Mouse (Mus musculus) CD4-positive, CD25-positive, alpha-beta regulatory T cell, adult 4 months (primary cell): ENCODE measurements around the gene Atg101. TPM values are rescaled to one million over a fixed set of nuclear protein-coding genes. Genes with fewer than 3 reads are reported as not detected.
"Not testable (repeated sequence)": the region's sequence is repeated elsewhere in the genome, so short reads cannot be mapped to it uniquely, and the experiment has no call there.

ENCODE experiments used
- ATAC-seq: one replicate; pipeline ENCODE4 v1.8.0; 2017
- polyA plus RNA-seq, 2 experiments: library from polyadenylated mRNA; unstranded; fragments of 100-300 nt; shearing (Covaris generic); gene quantifications; one replicate each; pipeline ENCODE4 v1.2.1; 2017

The Atg101 gene
- polyA plus RNA-seq, 2 experiments from 2014 or later: 67.8 to 79.0 TPM

DNA sequence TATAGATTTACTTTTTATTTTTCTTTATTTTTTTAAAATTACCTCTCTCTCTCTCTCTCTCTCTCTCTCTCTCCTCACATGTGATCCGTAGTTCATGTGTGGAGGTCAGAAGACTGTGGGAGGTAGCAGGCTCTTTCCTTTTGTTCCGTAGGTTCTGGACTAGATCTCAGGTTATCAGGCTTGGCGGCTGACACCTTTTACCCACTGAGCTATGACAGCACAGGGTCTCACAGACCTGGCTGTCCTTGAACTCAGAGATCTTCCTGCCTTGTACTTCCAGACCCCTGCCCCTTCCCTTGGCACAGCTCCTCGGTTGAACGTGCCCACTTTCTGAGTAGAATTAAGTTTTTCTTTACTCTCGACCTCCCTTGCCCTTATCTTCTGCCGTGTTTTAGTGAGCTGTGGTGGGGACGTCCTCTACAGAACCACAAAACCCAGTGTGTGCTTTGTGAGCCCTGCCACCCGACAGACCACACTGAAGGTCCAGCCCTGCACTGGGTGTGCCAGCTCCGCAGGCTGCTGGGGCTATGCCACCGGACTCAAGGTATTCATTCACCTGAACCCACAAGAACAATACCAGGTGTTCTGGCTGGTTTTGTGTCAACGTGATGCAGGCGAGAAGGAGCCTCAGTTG, 32.3 kb downstream of the Atg101 start:
- ATAC-seq: no peak

DNA sequence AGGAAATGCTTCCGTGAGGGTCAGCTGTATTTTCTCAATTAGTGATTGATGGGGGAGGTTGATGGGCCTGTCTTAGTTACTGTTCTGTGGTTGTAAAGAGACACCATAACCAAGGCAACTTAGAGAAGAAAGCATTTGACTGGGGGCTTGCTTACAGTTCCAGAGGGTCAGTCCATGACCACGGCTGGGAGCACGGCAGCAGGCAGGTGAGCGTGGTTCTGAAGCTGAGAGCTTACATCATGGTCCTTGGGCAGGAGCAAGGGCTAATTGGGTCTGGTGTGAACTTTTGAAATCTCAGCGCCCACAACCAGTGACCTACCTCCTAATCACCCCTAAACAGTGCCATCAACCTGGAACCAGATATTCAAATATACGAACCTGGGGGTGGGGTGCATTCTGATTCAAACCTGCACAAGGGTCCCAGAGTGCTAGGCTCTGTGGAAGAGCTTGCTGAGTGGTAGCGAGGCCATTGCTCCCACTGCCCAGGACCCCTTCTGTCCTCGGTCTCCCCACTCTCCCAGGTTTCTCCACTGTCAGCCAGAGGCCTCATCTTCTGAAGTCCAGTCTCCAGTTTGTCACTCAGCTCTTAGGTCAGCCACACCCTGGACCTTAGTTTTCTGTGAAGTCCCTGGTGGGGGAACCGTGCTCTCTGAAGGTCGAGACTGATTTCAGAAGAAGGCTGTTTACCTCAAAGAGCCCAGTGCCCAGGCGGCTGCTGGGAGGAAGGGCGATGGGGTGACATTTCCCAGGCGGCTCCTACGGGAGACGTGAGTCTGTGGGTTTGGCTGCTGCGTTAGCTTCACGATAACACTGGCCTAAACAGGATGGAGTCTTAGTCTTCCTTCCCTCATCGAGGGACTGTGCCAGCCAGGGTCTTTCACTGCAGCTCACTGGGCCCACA, 33.1 kb downstream of the Atg101 start:
- ATAC-seq: no peak

DNA sequence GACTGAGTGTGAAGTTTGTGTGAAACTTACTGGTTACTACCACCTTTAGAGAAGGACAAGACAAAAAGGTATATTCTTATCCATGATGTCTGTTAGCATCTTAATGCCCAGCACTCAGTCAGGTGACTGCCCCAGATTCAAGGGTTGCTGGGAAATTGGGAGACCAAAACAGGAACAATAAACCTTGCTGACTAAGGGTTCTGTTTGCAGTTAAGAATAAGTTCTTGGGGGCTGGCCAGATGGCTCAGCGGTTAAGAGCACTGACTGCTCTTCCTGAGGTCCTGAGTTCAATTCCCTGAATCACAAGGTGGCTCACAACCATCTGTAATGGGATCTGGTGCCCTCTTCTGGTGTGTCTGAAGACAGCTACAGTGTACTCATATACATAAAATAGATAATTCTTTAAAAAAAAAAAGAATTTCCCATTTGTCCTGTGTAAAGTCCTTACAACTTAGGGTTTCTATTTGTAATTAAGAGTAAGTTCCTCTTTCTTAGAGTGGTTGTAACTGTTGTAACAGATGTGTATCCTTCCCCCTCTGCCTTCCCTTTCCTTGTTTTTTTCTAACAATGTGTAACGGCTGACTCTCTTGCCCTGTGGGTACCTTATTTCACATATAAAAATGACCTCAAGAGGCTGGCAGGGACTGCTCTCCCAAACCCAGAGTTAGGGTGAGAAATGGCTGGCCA, 33.9 kb downstream of the Atg101 start:
- no peak for ATAC-seq

DNA sequence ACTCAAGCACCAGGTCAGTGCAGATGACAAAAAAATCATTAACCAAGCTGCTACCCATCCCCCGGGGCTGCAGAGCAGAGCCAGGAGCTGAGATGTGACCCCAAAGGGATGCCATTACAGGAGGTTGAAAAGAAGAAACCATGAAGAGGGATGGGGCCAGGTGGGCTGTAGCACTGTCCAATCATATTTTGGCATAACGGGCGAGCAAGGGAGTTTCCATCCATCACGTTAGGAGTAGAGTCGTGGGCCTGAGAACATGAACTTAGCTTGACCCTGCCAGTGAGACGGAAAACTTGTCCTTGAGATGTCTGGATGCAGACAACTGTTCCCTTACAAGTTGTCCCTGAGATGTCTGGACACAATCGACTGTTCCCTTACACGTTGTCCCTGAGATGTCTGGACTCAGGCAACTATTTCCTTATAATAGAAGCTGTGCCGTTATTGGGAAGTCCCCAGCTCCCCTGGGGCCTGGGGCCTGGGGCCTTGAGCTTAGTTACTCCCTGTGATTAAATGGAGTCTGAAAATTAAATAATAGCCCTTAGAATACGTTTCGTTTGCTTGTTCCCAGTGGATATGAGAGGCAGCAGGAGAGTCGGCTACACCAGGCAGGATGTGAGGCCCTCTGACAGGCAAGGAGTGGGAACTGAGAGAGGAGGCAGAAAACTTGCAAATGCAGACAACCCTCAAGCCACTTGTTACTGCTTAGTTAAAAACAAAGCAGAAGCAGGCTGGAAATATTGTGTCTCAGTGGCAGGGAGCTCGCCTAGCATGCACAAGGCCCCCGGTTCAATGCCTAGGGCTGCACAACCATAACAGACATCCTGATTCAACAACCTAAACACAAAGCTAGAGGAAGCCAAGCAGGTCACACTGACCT, 35.1 kb downstream of the Atg101 start:
- ATAC-seq: no peak

DNA sequence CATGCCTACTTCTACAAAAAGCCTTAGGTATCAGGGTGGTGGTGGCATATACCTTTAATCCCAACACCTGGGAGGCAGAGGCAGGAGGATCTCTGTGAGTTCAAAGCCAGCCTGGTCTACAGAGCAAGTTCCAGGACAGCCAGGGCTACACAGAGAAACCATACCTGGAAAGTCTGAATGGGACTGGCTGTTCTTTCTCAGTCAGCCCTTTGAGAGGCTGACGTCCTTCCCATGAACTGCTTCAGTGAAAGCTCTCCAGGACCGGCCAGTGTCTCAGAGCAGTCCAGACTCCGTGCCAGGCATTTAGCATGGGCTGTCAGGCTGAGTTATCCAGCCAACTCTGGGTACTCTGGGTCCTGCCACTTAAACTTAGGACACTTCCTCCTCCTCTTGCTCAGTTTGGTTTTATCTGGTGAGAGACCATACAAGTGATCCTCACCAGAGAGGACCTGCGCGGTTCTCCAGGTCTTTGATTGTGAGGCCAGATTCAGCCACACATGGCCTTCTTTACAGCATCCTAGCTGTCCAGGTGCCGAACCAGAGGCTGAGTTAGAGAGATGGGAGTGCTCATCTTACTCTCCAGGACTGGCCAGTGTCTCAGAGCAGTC, 36.0 kb downstream of the Atg101 start:
- no peak for ATAC-seq

DNA sequence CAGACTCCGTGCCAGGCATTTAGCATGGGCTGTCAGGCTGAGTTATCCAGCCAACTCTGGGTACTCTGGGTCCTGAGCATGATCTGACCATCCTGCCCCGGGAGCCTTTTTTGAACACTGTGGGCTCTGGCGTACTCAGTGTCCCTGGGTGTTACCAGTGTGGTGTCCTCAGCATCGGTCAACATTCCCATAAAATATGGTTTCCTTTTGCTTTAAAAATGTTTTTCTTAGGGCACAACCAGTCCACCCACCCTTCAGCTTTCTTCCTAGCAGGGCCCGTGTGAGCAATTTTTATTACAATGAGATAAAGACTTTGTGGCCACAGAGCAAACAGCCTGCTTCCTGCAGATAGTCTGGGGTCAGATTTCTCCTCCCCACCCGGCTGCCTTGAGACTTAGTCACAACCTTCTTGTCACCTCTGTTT, 36.6 kb downstream of the Atg101 start:
- no peak for ATAC-seq

DNA sequence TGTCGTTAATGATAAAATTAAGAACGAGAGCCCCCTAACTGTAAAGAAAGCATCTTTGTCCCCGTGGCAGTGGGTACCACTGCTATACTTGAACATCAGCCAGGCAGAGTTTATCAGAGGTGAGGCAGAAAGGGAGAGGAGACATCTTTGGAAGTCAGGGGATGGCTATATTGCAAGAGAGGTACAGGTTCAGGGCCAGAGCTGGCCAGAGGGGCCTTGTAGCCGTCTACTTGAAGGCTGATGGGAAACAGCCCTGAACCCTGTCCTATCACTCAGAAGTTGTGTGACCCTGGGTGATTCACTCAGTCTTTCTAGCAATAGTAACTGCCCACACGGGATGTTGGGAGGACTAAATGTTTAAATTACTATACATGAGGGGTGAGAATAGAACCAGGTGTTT, 37.1 kb downstream of the Atg101 start:
- no peak for ATAC-seq

DNA sequence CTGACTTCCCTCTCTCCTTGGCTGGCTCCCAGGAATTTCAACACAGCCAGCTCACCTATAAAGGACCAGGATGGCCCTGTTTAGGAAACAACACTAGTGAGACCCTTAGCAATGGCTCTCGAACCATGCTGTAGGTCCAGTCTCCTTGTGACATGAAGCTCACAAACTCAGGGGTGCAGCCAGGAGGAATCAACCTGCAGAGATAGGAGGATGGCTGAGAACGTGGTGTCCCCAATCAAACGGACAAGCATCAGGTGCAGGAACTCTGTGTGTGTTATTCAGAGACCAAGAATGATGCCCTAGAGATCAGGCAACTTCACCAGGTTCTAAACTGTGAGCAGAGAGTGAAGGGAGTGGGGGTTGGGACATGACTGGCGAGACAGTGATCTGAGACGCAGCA, 38.0 kb downstream of the Atg101 start:
- no peak for ATAC-seq

DNA sequence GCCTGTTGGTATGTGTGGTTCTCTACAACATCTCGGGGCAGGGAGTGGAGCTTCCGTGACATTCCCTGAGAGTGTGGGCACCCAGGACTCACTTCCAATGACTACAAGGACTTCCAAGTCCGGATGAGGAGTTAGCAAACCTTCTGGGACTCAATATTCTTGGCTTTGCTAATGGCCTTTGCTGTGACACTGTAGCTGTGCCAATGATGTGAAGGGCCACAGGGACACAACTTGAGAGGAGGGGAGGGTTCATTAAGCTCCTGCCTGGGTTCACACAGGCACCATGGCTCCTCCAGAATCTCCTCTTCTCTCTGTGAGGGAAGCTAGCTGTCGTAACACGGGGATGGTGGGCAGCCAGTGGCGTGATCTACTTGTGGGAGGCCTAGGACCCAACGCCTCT, 38.6 kb downstream of the Atg101 start:
- no peak for ATAC-seq

DNA sequence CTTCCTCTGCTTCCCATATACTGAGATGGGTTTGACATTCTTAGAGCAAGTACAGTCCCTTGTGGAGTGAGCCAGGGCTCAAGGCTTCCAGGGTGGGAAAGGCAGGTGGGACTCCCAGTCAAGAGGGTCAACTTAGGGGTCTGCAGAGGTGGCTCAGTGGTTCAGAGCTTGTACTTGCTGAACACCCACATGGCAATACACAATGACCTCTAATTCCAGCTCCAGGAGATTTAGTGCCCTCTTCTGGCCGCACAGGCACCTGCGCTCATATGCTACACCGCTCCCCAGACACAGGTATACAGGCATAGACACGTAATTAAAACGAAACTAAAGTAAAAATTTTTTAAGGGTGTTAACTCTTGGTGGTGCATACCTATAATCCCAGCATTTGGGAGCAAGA, 39.4 kb downstream of the Atg101 start:
- no peak for ATAC-seq

DNA sequence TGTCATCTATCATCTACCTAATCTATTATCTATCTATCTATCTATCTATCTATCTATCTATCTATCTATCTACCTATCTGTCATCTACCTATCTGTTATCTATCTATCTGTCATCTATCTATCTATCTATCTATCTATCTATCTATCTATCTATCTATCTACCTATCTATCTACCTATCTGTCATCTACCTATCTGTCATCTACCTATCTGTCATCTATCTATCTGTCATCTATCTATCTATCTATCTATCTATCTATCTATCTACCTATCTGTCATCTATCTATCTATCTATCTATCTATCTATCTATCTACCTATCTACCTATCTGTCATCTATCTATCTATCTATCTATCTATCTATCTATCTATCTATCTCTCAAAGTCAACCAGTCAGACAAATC, 40.3 kb downstream of the Atg101 start:
- ATAC-seq: not testable (repeated sequence)

DNA sequence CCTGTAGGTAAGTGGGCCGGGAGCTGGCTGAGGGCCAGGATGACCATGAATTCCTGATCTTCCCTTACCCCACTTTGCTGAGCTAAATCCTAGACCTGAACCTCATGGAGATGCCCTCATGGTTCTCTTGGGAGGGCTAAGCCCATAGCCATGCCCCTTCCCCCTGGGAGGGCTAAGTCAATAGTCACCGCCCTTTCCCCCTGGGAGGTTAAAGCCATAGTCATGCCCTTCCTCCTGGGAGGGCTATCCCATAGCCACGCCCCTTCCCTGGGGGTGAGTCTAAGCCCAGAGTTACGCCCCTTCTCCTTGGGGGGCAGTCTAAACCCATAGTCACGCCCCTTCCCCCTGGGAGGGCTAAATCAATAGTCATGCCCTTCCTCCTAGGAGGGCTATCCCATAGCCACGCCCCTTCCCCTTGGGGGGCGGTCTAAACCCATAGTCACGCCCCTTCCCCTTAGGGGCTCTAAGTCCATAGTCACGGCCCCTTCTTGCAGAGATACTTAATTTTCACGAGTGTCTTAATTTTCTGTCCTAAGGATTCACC, 42.0 kb downstream of the Atg101 start:
- no peak for ATAC-seq

DNA sequence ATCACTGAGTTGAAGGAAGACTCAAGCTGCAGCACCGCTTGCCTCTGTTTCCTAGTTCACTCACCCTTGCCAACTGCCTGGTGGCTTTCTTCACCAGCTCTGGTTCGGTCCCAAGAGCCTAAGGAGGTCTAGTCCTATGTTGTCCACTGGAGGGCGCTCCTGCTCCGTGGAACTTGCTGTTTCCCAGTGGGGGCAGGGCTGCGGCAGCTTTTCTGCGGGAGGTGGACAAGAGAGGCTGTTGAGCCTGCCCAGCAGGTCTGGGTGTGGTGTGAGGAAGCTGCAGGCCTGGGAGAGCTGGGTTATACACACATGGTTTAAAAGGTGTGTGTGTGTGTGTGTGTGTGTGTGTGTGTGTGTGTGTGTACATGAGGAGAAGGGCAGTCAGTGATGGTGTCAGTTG, 43.2 kb downstream of the Atg101 start:
- ATAC-seq: no peak

DNA sequence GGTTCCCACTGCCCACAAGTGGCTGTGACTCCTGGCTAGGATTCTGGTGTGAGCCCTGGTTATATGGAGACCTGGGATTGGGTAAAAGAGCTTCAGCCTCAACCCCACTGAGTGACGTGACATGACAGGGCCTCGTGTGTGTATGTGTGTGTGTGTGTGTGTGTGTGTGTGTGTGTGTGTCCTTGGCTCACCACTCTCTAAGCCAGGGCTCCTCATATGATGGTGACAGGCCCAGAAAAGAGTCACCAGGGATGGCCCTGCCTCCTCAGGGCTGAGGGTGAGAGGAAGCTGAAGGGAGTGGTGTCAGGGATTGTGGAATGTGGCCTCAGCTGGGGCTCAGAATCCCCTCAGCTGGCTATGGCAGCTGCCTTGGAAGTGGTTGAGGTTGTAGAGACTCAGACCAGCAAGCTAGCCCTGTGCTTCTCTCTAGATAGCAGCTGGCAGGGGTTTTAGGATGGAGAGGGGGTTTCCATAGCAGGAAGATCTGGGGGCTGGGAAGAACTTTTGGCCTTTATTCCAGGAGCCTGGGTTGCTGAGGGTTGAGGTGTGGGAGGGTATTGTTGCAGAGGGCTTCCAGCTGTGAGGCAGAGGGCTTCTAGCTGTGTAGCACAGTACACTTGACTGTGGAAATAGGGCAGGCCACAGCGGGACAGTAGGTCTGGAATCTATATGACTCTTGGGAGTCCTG, 44.9 kb downstream of the Atg101 start:
- no peak for ATAC-seq

DNA sequence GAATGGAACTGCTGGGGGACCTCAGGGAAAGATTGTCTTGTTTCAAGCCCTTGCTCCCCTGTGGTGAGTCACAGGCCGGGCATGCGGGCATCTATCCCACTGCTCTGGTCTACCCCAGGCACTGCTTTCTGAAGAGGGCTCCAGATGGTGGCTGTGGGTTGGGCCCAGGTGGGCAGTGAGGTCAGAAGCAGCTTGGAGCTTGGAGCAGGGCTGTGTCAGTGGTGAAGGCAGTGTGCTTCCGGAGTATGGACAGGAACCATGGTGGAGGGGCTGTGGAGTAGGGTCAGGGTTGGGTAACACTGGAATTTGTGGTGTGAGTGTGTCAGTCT, 45.5 kb downstream of the Atg101 start:
- ATAC-seq: no peak

DNA sequence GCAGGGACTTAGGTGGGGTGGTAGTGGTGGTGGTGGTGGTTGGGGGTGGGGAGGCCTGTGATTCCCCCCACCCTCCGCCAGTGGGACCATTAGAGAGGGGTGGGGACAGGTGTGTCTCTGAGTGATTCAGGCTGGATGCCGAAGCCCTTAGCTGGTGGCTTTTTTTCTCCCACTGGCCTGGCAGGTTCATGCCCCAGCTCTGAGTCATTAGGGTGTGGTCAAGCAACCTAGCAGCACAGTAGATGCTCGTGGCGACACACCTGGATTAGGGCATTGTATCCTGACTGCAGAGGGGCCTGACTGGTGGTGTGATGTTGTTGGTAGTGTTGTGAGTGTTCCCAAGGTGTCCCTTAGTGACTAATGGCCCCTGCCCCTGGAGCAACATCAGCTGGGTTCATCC, 47.0 kb downstream of the Atg101 start:
- no peak for ATAC-seq

DNA sequence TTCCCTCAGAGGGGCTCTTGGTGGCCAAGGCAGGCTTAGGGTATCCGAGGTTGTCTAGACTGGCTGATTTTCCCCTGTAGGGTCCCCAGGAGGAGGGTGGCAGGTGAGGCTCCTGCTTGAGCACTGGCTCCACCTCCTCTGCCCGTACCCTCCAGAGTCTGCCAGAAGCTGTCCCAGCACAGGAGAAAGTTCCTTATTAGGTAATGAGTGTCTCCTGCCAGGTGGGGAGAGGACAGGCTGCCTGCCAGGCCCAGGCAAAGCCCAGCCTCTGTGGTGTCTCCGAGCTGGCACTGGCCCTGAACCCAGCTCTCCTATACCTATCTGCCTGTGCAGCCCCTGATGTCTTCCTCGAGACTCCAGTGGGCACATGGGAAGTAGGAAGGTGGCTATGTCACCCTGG, 48.3 kb downstream of the Atg101 start:
- ATAC-seq: no peak

DNA sequence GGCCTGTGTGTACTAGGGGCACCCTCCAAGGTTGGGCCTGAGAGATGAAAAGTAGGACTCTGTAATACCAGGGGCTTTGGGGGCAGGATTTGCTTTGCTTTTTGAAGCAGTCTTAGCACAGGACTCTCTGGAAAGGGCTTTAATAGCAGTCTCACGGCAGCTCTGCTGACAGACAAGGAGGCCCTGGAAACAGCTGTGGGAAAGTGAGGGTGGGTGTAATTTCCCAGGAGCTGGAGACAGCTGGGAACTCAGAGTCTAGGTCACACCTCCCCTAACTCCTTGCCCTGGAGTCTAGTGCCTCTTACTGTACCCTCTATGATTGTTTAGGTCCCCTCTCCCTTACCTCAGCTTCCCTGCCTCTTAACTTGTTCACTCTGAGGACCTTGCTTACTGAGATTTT, 49.1 kb downstream of the Atg101 start:
- no peak for ATAC-seq

DNA sequence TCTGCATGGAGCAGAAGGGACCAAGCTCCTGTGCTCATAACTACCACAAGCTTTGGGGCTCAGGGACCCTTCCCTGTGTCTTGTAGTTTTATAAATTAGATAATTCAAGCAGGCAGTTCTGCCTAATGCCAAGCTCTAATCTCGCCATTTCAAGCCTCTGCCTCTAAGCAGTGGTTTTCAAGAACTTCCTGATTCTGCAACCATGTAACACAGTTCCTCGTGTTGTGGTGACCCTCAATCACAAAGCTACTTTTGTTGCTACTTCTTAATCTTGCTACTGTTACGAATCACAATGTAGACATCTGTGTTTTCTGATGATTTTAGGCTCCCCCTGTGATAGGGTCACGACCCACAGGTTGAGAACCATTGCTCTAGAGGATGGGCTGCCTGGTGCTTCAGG, 49.6 kb downstream of the Atg101 start:
- ATAC-seq: no peak

DNA sequence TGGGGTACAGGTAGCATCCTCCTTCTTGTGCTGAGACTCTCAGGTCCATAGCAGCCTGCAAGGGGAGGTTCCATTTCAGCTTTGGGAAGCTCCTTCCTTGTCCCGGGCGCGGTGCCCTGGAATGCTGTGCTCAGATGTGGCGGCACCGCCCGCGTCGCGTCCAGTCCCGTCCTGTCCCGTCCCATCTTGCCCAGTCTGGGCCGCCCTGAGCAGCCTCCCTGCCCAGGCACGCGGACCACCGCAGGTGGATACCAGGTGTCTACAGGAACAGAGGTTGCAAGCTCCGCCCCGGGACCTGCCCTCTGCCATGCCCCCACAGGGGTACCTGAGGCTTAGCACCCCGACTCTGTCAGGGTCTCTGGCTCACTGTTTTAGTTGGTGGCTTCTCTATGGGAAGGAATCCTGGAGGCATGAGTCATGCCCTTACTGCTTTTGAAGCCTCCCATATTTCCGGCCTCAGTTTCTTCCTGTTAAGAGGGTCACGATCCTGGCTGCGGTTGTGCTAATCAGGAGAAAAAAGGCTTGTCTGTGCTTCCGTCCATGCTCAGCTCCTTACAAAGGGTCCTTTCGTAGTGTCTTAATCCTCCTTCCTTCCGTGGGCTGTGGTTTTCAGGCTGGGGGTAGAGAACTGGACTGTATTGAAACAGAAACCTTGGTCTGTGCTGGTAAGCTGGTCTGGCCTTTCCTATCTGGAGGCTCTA, 52.6 kb downstream of the Atg101 start:
- ATAC-seq: no peak

DNA sequence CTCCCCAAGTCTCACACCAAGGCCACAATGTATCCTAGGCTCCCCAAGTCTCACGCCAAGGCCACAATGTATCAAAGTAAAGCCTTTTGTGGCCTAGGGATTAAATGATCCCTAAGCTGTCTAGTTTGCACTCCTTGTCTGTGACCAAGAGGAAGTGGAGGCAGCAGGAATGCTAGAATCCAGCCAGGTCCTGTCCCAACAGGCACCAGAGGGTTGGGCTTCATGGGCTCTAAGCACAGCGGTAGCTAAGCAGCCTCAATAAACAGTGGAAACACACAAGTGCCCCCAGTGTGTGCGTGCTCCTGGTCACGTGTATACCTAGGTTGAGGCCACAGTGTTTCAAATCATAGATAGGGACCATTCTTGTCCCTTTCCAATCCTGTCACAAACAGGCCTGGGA, 54.3 kb downstream of the Atg101 start:
- no peak for ATAC-seq
